Mouse (Mus musculus) myocyte (in vitro differentiated cells): ENCODE results near the gene Mx1.

Source experiments
- CEBPB ChIP-seq: IDR thresholded peaks from 2 replicates; pipeline ENCODE4 v1.6.1; 2011; ENCODE audit warnings: mild to moderate bottlenecking, moderate library complexity; ENCODE audit not compliant: poor library complexity, insufficient read depth, severe bottlenecking
- MAX ChIP-seq: IDR thresholded peaks from one replicate; pipeline ENCODE4 v1.6.1; 2011; ENCODE audit warnings: low read depth, mild to moderate bottlenecking, control low read depth
- MYOD1 ChIP-seq, 3 experiments: IDR thresholded peaks; one replicate each; pipeline ENCODE4 v1.6.1; 2011; ENCODE audit warnings: control low read depth in 2 of 3, low read depth in 2 of 3, mild to moderate bottlenecking in 2 of 3, moderate library complexity in 1 of 3; ENCODE audit not compliant: insufficient read length in 2 of 3, control insufficient read depth in 1 of 3
- MYOG ChIP-seq, 3 experiments: IDR thresholded peaks; one replicate each; pipeline ENCODE4 v1.6.1; 2011; ENCODE audit warnings: control low read depth in 2 of 3, low read depth in 2 of 3, mild to moderate bottlenecking in 2 of 3; ENCODE audit not compliant: insufficient read length in 2 of 3, control insufficient read depth in 1 of 3, insufficient read depth in 1 of 3
- POLR2A ChIP-seq: IDR thresholded peaks from one replicate; pipeline ENCODE4 v1.6.1; 2011; ENCODE audit warnings: low read depth, mild to moderate bottlenecking, control low read depth, moderate library complexity; ENCODE audit not compliant: insufficient read length
- POLR2AphosphoS2 ChIP-seq: IDR thresholded peaks from one replicate; pipeline ENCODE4 v1.6.1; 2011; ENCODE audit warnings: low read depth, control low read depth; ENCODE audit not compliant: insufficient read length
- REST ChIP-seq: IDR thresholded peaks from one replicate; pipeline ENCODE4 v1.6.1; 2011; ENCODE audit warnings: mild to moderate bottlenecking, control low read depth, moderate library complexity; ENCODE audit not compliant: insufficient read depth, insufficient read length
- SRF ChIP-seq: IDR thresholded peaks from one replicate; pipeline ENCODE4 v1.6.1; 2011; ENCODE audit warnings: low read depth; ENCODE audit not compliant: control insufficient read depth, insufficient read length
- TCF12 ChIP-seq: IDR thresholded peaks from one replicate; pipeline ENCODE4 v1.6.1; 2011; ENCODE audit warnings: mild to moderate bottlenecking, control low read depth; ENCODE audit not compliant: poor library complexity, insufficient read depth, severe bottlenecking
- TCF3 ChIP-seq: IDR thresholded peaks from one replicate; pipeline ENCODE4 v1.6.1; 2011; ENCODE audit warnings: low read depth, control low read depth; ENCODE audit not compliant: insufficient read length
- USF1 ChIP-seq: IDR thresholded peaks from one replicate; pipeline ENCODE4 v1.6.1; 2011; ENCODE audit warnings: low read depth, mild to moderate bottlenecking, control low read depth, moderate library complexity

GRCm38 (mm10) chr16:97431328-97431727 lies 31.4 kb downstream of the Mx1 start:
- TF ChIP-seq POLR2A (no peak), REST (no peak), POLR2AphosphoS2 (no peak), USF1 (no peak), TCF12 (no peak), MAX (no peak), TCF3 (no peak), CEBPB (no peak), MYOG (IDR thresholded peaks at IDR 0.05; ENCODE audit: control insufficient read depth in 1 of 3, insufficient read depth in 1 of 3, insufficient read length in 2 of 3, low read depth in 2 of 3) (no peak), SRF (no peak), MYOD1 (IDR thresholded peaks at IDR 0.05; ENCODE audit: control insufficient read depth in 1 of 3, insufficient read length in 2 of 3, low read depth in 2 of 3) (no peak)
